Comparison of ENCODE assay signal across 15 mouse cellular contexts in the genomic region with DNA sequence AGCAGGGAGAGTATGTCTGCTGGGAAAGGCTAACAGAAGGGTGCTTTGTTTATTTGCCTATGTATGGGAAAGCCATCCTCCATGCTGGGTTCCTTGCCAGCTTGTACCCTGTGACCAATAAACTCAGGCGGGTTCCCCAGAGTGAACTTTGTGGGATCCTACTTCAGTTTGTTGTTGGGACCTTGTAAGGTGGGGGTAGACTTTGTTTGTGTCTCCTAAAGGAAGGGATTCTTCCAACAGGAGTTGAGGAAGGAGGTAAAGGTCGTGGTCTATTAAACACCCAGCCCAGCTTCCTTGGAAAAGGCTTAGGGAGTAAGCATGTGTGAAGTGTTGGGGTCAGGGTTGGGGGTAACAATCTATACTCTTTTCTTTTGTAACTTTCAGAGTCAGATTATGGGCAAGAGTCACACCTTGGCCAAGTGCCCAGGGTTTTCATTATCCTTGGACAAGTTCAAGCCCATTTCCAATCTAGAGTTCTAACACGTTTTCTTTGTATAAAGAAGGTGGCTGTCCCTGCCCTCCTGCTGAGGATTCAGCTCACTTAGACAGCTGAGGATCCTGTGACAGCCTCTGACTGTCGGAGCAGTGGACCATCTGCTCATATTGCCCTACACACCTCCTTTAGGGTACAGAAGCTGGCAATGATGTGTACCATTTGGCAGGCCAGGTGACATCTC. TPM values are rescaled to one million over a fixed set of nuclear protein-coding genes. Genes with fewer than 3 reads are reported as not detected.
A peak's percentile ranks its signal among the peaks of the same experiment; 100 is the strongest.
DNase-seq lines count a peak whose midpoint lies in the region; ATAC-seq lines count a peak whose summit lies in the region.
"Had no signal": no experiment of that assay in that cellular context is flagged by ENCODE, and none has a peak within 500 bp of the region (broad histone marks: within the 10 kb centered on the region; RNA-seq: fewer than 3 reads in every experiment).

No protein-coding gene starts in this region.

- WGBS in heart, embryonic 13.5 days, result 27% methylated on average over 4 of the region's 4 CpGs

- no peak overlapping the region for H3K4me3 ChIP-seq in heart, embryonic 13.5 days
- H3K4me3 ChIP-seq: kidney, embryonic 15.5 days; limb, embryonic 10.5 days; megakaryocyte, embryonic 14.5 days; neural tube, embryonic 13.5 days had no signal

- peaks cover 25% of the 10 kb centered on the region for H3K36me3 ChIP-seq in heart, embryonic 13.5 days

- peak; percentile 72 for DNase-seq in adrenal gland, postnatal 14 days
- DNase-seq in adrenal gland, adult 18-20 months (ENCODE audit: low spot score in 2 of 2), result no peak
- DNase-seq in heart, adult 8-10 months (ENCODE audit: low spot score), result no peak
- DNase-seq in lung, postnatal 36 days, result peak; percentile 7
- DNase-seq in lung, postnatal 25 days (ENCODE audit: low spot score), result no peak
- DNase-seq in cerebellum, postnatal 10 days, result peak; percentile 71 to 73
- DNase-seq in urinary bladder, adult 18-20 months (ENCODE audit: low spot score in 2 of 2), result no peak
- DNase-seq: heart, postnatal 4 days; right cerebral cortex, adult 18-20 months; thymus, postnatal 25 days had no signal

- H3K27me3 ChIP-seq in heart, embryonic 13.5 days (replicated peaks), result peaks cover 22% of the 10 kb centered on the region; the same call in 1 of the 2 replicates

- H3K4me2 ChIP-seq in heart, embryonic 13.5 days, result no peak overlapping the region
- H3K4me2 ChIP-seq: kidney, embryonic 15.5 days; neural tube, embryonic 13.5 days had no signal

- H3K9me3 ChIP-seq in heart, embryonic 13.5 days, result 0 out of 2 replicates have a peak, but pooled peaks cover 8% of the 10 kb centered on the region
- H3K9me3 ChIP-seq: kidney, embryonic 15.5 days; limb, embryonic 10.5 days had no signal

- no peak for ATAC-seq in heart, embryonic 13.5 days (ENCODE audit: extremely low read depth, insufficient number of reproducible peaks, low FRiP score, low TSS enrichment)

- H3K9ac ChIP-seq in heart, embryonic 13.5 days, result peak overlapping the region; percentile 25; the same call in 1 of the 2 replicates
- H3K9ac ChIP-seq: kidney, embryonic 15.5 days; neural tube, embryonic 13.5 days had no signal

- H3K4me1 ChIP-seq in heart, embryonic 13.5 days, result peaks cover 52% of the 10 kb centered on the region

- peak overlapping the region; percentile 41 for H3K27ac ChIP-seq in heart, embryonic 13.5 days (replicated peaks)
- H3K27ac ChIP-seq: kidney, embryonic 15.5 days; limb, embryonic 10.5 days; neural tube, embryonic 13.5 days had no signal

RNA-seq across cellular contexts. Expression of a gene that starts 15.3 kb away (rescaled TPM):
- total RNA-seq in adrenal gland, postnatal 14 days (2021), result 67.4 and 89.2 TPM in 2 replicates
- 100 to 1,000 TPM in 1 of 2 experiments, 10 to 100 TPM in 1; 92.6 to 132 TPM for total RNA-seq in adrenal gland, adult 18-20 months (2021)
- 25.3 and 25.4 TPM in 2 replicates for polyA plus RNA-seq in heart, embryonic 13.5 days (2015; fragmentation: Nextera tagmentation; extraction: Ambion mirVana)
- 100 to 1,000 TPM; 221 to 344 (median 267) TPM for total RNA-seq in heart, adult 8-10 months (2022)

RNA-seq across cellular contexts. Expression of a gene that starts 40.0 kb away (rescaled TPM):
- total RNA-seq in adrenal gland, postnatal 14 days (2021), result 15.4 and 21.7 TPM in 2 replicates
- total RNA-seq in adrenal gland, adult 18-20 months (2021), result 10 to 100 TPM; 12.6 to 19.5 TPM
- 11.3 and 12.6 TPM in 2 replicates for polyA plus RNA-seq in heart, embryonic 13.5 days (2015; fragmentation: Nextera tagmentation; extraction: Ambion mirVana)
- 10 to 100 TPM in 3 of 4 experiments, 1 to 10 TPM in 1; 8.3 to 10.4 (median 10.3) TPM for total RNA-seq in heart, adult 8-10 months (2022)

RNA-seq across cellular contexts. Expression of a gene that starts 54.5 kb away (rescaled TPM):
- total RNA-seq in adrenal gland, postnatal 14 days (2021), result 85.9 and 116 TPM in 2 replicates
- total RNA-seq in adrenal gland, adult 18-20 months (2021), result 10 to 100 TPM; 18.2 to 29.6 TPM
- 5.5 and 6.0 TPM in 2 replicates for polyA plus RNA-seq in heart, embryonic 13.5 days (2015; fragmentation: Nextera tagmentation; extraction: Ambion mirVana)
- total RNA-seq in heart, adult 8-10 months (2022), result 1 to 10 TPM; 2.8 to 4.6 (median 3.9) TPM

RNA-seq across cellular contexts. Expression of a gene that starts 55.1 kb away (rescaled TPM):
- 98.3 and 99.4 TPM in 2 replicates for total RNA-seq in adrenal gland, postnatal 14 days (2021)
- 10 to 100 TPM; 48.9 to 54.4 TPM for total RNA-seq in adrenal gland, adult 18-20 months (2021)
- polyA plus RNA-seq in heart, embryonic 13.5 days (2015; fragmentation: Nextera tagmentation; extraction: Ambion mirVana), result 91.0 and 93.0 TPM in 2 replicates
- total RNA-seq in heart, adult 8-10 months (2022), result 100 to 1,000 TPM; 108 to 133 (median 122) TPM

Comparison
In these comparisons a context has a peak if more than half of its experiments do, and no peak if none do; other contexts are left out.
1. DNase-seq: peak in adrenal gland, postnatal 14 days (single experiment), lung, postnatal 36 days (single experiment) and cerebellum, postnatal 10 days (2 of 2); none in adrenal gland, adult 18-20 months (0 of 2), heart, adult 8-10 months (single experiment), lung, postnatal 25 days (single experiment) and urinary bladder, adult 18-20 months (0 of 2).